Mouse (Mus musculus) brain, embryonic 18.5 days (tissue): ENCODE results near the gene Slc25a26.

Source experiments
- DNase-seq: peaks from one replicate; pipeline ENCODE4 v3.0.0-alpha.2; 2012; ENCODE audit warnings: low read depth, low spot score

The Slc25a26 gene

GRCm38 (mm10) chr6:94598421-94598820 is 98.3 kb downstream of the Slc25a26 start:
- DNase-seq: no peak

GRCm38 (mm10) chr6:94599016-94599415 is 98.9 kb downstream of the Slc25a26 start:
- no peak for DNase-seq

DNA sequence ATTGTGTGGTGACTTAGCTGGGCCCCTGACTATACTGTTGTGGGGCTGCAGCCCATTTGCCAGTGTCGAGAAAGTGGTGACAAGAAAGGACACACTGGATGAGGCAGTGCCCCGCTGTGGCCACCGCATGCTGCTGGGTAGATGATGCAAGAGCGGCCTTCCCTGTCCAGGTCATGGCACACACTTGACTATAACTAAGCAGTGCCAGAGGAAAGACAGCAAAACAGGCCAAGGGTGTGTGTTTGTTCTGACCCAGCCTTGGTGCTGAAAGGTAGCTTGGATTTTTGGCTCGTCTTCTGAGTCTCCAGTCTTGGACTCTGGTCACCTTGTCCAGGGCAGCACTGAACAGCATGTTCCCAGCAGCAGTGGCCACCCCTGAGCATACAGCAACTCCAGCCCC is 101.0 kb downstream of the Slc25a26 start:
- no peak for DNase-seq

GRCm38 (mm10) chr6:94601811-94602210 is 101.7 kb downstream of the Slc25a26 start:
- no peak for DNase-seq

DNA sequence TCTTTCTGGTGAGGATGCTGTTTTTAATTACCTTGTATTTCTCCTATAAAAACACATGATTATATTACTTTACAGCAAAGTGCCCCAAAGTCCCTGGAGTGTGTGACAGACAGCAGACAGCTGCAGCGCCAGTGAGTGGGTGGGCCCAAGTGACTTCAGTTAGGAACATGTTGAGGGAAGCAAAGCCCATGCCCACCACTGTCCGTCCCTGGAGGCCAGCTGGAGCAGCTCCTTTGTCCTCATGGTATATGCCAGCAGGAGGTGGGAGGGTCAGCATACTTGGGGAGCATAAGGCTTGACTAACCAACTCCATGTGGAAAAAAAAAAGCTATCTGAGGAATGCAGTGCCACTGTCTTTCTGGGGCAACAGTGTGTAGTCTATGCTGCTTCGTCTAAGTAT is 103.9 kb downstream of the Slc25a26 start:
- DNase-seq: no peak

DNA sequence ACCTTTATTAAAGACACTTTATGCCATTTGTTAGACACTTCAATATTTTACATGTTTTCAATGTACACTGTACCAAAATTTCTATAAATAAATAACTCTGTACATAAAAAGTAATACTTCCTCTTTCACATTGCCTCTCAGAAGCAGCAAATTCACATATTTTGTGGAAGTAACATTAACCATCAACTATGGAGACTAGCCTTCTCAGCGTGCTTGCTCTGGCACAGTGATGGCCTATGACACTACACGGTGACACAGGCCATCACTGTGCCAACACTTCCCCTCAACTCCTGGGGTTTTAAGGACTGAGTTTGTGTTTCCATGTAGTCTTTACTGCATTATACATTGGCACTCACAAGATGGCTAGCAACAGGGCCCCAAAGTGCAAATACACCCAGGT is 104.4 kb downstream of the Slc25a26 start:
- no peak for DNase-seq

- DNase-seq: no peak
Observed at GRCm38 (mm10) chr6:94613235-94613895, 113.2 kb downstream of the Slc25a26 start.

GRCm38 (mm10) chr6:94614346-94614745 is 114.2 kb downstream of the Slc25a26 start:
- no peak for DNase-seq

- DNase-seq: no peak
Observed at GRCm38 (mm10) chr6:94615936-94616335, 115.8 kb downstream of the Slc25a26 start.

GRCm38 (mm10) chr6:94618671-94619070 is 118.5 kb downstream of the Slc25a26 start:
- no peak for DNase-seq

- no peak for DNase-seq
Observed at GRCm38 (mm10) chr6:94620287-94620686, 120.2 kb downstream of the Slc25a26 start.

DNA sequence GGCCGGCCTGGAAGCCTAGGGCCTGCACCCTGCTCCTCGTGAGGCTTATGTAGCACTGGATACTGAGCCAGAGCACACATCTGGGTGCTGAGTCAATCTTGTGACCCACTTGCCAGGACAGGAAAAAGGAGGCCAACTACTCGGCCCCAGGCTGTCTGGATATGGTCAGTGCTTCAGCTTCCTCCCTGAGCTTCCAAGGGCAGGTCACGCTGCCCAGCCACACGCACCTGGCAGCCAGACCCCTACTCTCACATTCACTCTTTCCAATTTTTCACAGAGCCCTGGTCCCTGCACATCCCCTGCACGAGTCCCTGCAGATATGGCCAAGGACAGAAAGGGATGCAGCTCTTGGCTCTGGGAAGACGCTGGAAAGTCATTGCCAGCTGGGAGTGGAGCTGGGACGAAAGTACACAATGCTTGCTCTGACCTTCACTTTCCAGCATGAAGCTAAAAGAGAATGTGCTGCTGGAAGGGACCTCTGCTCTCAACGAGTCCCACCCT is 120.7 kb downstream of the Slc25a26 start:
- DNase-seq: no peak

DNA sequence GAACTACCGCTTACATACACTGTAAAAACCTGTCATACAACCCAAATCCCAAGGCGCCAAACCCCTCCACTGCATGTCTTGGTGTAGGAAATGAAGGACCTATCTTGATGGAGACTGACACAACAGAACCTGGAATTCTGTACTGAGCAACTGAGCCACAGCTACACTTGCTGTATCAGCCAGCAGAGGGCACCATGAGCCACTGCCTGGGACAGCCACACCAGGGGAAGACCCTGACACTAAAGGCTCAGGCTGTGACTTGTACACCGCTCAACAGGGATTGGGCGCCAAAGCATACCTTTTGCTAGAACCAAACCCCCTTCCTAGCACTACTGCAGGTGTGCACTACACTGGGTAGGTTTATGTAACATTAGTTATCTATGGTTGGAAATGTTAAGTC is 122.9 kb downstream of the Slc25a26 start:
- no peak for DNase-seq

DNA sequence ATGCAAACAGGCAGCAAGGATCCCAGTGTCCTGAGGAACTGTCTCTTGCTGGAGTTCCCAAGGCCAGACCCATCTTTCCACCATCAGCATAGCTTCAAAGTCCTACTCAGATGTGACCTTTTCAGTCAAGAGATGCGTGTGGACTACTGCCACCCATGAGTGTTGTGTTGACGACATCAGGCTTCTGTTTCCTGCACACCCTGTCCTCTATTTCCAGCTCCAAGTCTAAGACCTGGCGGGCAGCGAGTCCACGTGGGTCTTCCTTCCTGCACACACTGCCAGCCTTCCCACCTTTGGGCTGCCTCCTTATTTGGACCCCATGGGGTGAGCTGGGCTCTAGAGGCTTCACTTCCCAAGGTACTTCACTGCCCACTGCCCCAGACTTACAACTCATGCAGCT is 124.4 kb downstream of the Slc25a26 start:
- DNase-seq: no peak

DNA sequence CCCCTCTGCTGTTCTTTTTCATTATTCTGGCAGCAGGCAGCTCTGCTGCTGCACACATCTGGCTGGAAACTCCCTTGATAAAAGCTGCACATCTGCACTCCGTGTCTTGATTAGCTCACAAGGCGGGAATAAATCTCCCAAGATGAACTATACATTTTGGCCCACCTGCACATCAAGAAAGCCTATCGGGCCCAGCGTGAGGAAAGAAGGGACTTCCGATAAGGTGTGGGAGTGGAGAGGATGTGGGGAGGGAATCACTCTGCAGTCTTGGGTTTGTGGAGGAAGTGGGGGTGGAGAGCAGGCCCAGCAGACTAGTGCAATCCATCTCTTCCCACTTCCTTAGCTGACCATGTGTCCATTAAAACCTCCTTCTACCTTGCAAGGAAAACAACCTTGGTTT is 125.8 kb downstream of the Slc25a26 start:
- no peak for DNase-seq

GRCm38 (mm10) chr6:94626807-94627206 is 126.7 kb downstream of the Slc25a26 start:
- no peak for DNase-seq

- no peak for DNase-seq
Observed at GRCm38 (mm10) chr6:94627714-94628595, 127.8 kb downstream of the Slc25a26 start.

GRCm38 (mm10) chr6:94628787-94629186 is 128.7 kb downstream of the Slc25a26 start:
- DNase-seq: no peak

DNA sequence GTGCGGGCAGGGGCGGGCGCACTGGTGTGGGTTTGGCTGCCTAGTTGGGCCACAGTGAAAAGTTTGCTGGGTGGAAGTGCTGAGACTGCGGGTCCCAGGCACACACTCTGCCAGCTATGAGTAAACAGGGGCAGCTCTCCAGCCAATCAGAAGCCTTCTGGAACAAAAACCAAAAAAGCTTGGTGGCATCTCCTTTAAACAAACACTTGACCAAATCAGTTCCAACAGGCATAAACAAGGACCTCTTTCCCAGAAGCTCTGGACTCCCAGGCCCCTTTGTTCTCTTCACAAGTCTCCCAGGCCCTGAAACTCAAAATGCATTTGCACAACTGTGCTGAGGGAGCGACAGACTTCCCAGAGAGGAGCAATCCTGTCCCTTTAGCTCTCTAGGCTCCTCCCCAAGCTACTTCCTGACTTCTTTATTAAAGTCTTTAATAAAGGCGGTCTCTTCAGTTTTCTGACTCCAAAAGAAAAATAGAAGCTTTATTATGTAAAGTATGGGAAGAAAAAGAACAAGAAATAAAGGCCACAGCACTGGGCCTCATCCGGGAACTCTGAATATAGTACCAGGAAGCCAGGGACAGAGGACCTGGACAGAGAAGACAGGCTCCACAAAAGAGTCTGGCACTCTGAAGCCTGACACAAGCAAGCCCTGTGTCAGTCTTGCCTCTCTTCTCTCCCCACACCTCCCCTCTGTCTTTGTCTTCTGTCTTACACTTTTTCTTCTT is 131.1 kb downstream of the Slc25a26 start:
- peak; percentile 55 for DNase-seq

- no peak for DNase-seq
Observed at GRCm38 (mm10) chr6:94631779-94632082, 131.6 kb downstream of the Slc25a26 start.

- no peak for DNase-seq
Observed at GRCm38 (mm10) chr6:94634274-94634673, 134.1 kb downstream of the Slc25a26 start.

DNA sequence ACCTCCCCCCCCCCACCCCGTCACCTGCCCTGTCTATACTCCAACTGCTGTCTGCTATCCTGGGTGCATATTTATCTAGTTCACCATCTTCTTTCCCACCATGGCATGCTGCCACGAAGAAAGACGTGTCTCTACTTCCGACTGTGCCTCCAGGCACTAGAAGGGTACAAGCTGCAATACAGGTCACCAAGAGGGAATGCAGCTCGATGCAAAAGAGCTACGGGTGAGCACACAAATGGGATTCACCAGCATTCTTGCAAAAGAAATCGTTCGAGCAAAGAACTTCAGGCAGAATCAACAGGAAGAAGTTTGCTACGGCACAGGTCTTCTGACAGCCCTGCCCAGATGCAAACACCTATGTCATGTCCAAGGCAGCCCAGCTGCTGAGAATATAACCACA is 134.6 kb downstream of the Slc25a26 start:
- no peak for DNase-seq
